In the genomic region with DNA sequence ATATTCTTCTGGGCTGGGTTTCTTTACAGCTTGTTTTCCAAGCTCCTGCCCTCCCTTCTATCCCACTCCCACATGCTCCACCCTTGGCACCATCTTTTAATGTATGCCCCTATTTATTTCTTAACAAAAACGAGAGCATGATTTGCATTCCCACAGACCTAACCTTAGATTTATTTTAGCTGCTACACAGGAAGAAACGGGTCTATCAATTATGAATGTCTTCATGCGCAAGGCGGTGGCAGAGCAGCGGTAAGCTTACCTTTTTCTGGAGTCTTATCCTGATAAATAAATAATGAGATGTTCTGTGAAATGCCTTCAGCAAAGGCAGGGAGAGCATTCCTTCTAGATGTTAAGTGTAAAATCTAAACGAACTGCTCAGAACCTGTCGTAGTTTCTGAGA, we compare ENCODE assay signal across 18 mouse cellular contexts. TPM values are rescaled to one million over a fixed set of nuclear protein-coding genes. Genes with fewer than 3 reads are reported as not detected.
DNase-seq lines count a peak whose midpoint lies in the region; ATAC-seq and TF ChIP-seq lines count a peak whose summit lies in the region.
"Had no signal": no experiment of that assay in that cellular context is flagged by ENCODE, and none has a peak within 500 bp of the region (broad histone marks: within the 10 kb centered on the region; RNA-seq: fewer than 3 reads in every experiment).

No protein-coding gene starts in this region.

- no peaks in the 10 kb centered on the region for H3K27me3 ChIP-seq in forebrain, embryonic 10.5 days (ENCODE audit: poor library complexity, severe bottlenecking)
- H3K27me3 ChIP-seq in forebrain, embryonic 16.5 days (replicated peaks; ENCODE audit: control insufficient read depth, insufficient read depth, low read length), result no peaks in the 10 kb centered on the region
- no peaks in the 10 kb centered on the region for H3K27me3 ChIP-seq in neural tube, embryonic 13.5 days
- H3K27me3 ChIP-seq in midbrain, embryonic 14.5 days (ENCODE audit: control insufficient read depth, insufficient read depth, low read length), result no peaks in the 10 kb centered on the region
- H3K27me3 ChIP-seq in midbrain, postnatal 0 days (ENCODE audit: insufficient read depth, low read length), result no peaks in the 10 kb centered on the region
- H3K27me3 ChIP-seq: heart, embryonic 13.5 days; hindbrain, embryonic 15.5 days had no signal

- no peaks in the 10 kb centered on the region for H3K9me3 ChIP-seq in forebrain, embryonic 10.5 days
- H3K9me3 ChIP-seq in forebrain, embryonic 16.5 days (ENCODE audit: control insufficient read depth, low read length), result no peaks in the 10 kb centered on the region
- H3K9me3 ChIP-seq in neural tube, embryonic 13.5 days, result no peaks in the 10 kb centered on the region
- H3K9me3 ChIP-seq in midbrain, embryonic 14.5 days (ENCODE audit: control insufficient read depth, low read length), result no peaks in the 10 kb centered on the region
- H3K9me3 ChIP-seq in midbrain, postnatal 0 days (ENCODE audit: low read length), result no peaks in the 10 kb centered on the region
- H3K9me3 ChIP-seq: heart, embryonic 10.5 days; heart, embryonic 13.5 days; hindbrain, embryonic 10.5 days; hindbrain, embryonic 15.5 days had no signal

- no peak for TF ChIP-seq CTCF in midbrain, postnatal 0 days (IDR thresholded peaks at IDR 0.05)

- peaks cover 25% of the 10 kb centered on the region for H3K4me1 ChIP-seq in forebrain, embryonic 10.5 days
- H3K4me1 ChIP-seq in forebrain, embryonic 16.5 days (replicated peaks; ENCODE audit: control insufficient read depth, insufficient read depth, low read length), result peaks cover 6% of the 10 kb centered on the region; the same call in 1 of the 2 replicates
- peaks cover 19% of the 10 kb centered on the region for H3K4me1 ChIP-seq in neural tube, embryonic 13.5 days (replicated peaks)
- H3K4me1 ChIP-seq in midbrain, embryonic 14.5 days (ENCODE audit: control insufficient read depth, insufficient read depth, low read length), result peaks cover 13% of the 10 kb centered on the region
- H3K4me1 ChIP-seq in midbrain, postnatal 0 days (ENCODE audit: insufficient read depth, low read length), result no peaks in the 10 kb centered on the region; the same call in 1 of the 2 replicates
- H3K4me1 ChIP-seq: hindbrain, embryonic 15.5 days had no signal

- no peaks in the 10 kb centered on the region for H3K36me3 ChIP-seq in forebrain, embryonic 10.5 days (replicated peaks)
- no peaks in the 10 kb centered on the region for H3K36me3 ChIP-seq in forebrain, embryonic 16.5 days (ENCODE audit: control insufficient read depth, insufficient read depth)
- H3K36me3 ChIP-seq in neural tube, embryonic 13.5 days, result no peaks in the 10 kb centered on the region
- H3K36me3 ChIP-seq in midbrain, embryonic 14.5 days (ENCODE audit: control insufficient read depth, insufficient read depth, low read length), result no peaks in the 10 kb centered on the region
- no peaks in the 10 kb centered on the region for H3K36me3 ChIP-seq in midbrain, postnatal 0 days (ENCODE audit: insufficient read depth, low read length)
- H3K36me3 ChIP-seq: heart, embryonic 10.5 days; heart, embryonic 13.5 days; hindbrain, embryonic 10.5 days; hindbrain, embryonic 15.5 days had no signal

- no peak overlapping the region for H3K4me2 ChIP-seq in forebrain, embryonic 16.5 days (ENCODE audit: low read length)
- no peak overlapping the region for H3K4me2 ChIP-seq in neural tube, embryonic 13.5 days
- peak overlapping the region; percentile 21 for H3K4me2 ChIP-seq in midbrain, embryonic 14.5 days (ENCODE audit: low read length)
- no peak overlapping the region; the same call in 1 of the 2 replicates for H3K4me2 ChIP-seq in midbrain, postnatal 0 days (ENCODE audit: low read depth, low read length, poor library complexity, severe bottlenecking)
- H3K4me2 ChIP-seq: hindbrain, embryonic 15.5 days had no signal

- no peak for ATAC-seq in forebrain, embryonic 16.5 days
- ATAC-seq in neural tube, embryonic 13.5 days (ENCODE audit: low read depth), result no peak
- no peak for ATAC-seq in midbrain, embryonic 14.5 days (ENCODE audit: low FRiP score, low TSS enrichment)
- peak; percentile 54; the same call in 1 of the 2 replicates for ATAC-seq in midbrain, postnatal 0 days (ENCODE audit: low FRiP score)
- ATAC-seq: activated CD4-positive, CD25-positive, alpha-beta regulatory T cell, adult 4 months; forebrain, embryonic 14.5 days had no signal

- no peak for DNase-seq in forebrain, embryonic 10.5 days (ENCODE audit: extremely low spot score, low spot score)
- DNase-seq in neural tube, embryonic 10.5 days (ENCODE audit: extremely low spot score, low spot score), result no peak
- DNase-seq in midbrain, embryonic 14.5 days, result peak; percentile 55
- no peak for DNase-seq in midbrain, postnatal 0 days (ENCODE audit: low spot score)
- no peak for DNase-seq in heart, postnatal 14 days
- DNase-seq in left cerebral cortex, postnatal 25 days (ENCODE audit: low spot score in 2 of 2), result no peak
- DNase-seq: cerebellum, adult 18-20 months; cerebellum, adult 9-10 months had no signal

- no peak overlapping the region for H3K9ac ChIP-seq in forebrain, embryonic 16.5 days (replicated peaks; ENCODE audit: low read depth, low read length)
- no peak overlapping the region for H3K9ac ChIP-seq in neural tube, embryonic 13.5 days
- no peak overlapping the region for H3K9ac ChIP-seq in midbrain, embryonic 14.5 days (replicated peaks; ENCODE audit: low read length)
- no peak overlapping the region; the same call in 1 of the 2 replicates for H3K9ac ChIP-seq in midbrain, postnatal 0 days (replicated peaks; ENCODE audit: low read length, poor library complexity, severe bottlenecking)
- H3K9ac ChIP-seq: heart, embryonic 13.5 days; hindbrain, embryonic 15.5 days had no signal

- intact Hi-C loops in heart, postnatal 14 days (cut with DNase I), result loop anchor here (10.0 kb wide), 1 partner anchor 228 kb away; no protein-coding TSS in a partner anchor
- intact Hi-C loops in left cerebral cortex, postnatal 25 days (cut with DNase I), result no loop called here

- peak overlapping the region; percentile 51; the same call in 1 of the 2 replicates for H3K27ac ChIP-seq in forebrain, embryonic 10.5 days
- H3K27ac ChIP-seq in forebrain, embryonic 16.5 days (ENCODE audit: low read length), result no peak overlapping the region
- peak overlapping the region; percentile 39; the same call in 1 of the 2 replicates for H3K27ac ChIP-seq in neural tube, embryonic 13.5 days (replicated peaks)
- peak overlapping the region; percentile 63 for H3K27ac ChIP-seq in midbrain, embryonic 14.5 days (replicated peaks; ENCODE audit: low read depth, low read length)
- peak overlapping the region; percentile 65 for H3K27ac ChIP-seq in midbrain, postnatal 0 days (ENCODE audit: low read depth, low read length)
- H3K27ac ChIP-seq: heart, adult 2 months; heart, embryonic 10.5 days; heart, embryonic 13.5 days; hindbrain, embryonic 15.5 days had no signal

- H3K4me3 ChIP-seq in forebrain, embryonic 10.5 days, result no peak overlapping the region
- no peak overlapping the region for H3K4me3 ChIP-seq in forebrain, embryonic 16.5 days (replicated peaks; ENCODE audit: low read length)
- no peak overlapping the region for H3K4me3 ChIP-seq in neural tube, embryonic 13.5 days
- H3K4me3 ChIP-seq in midbrain, embryonic 14.5 days (replicated peaks; ENCODE audit: low read depth, low read length), result no peak overlapping the region
- no peak overlapping the region for H3K4me3 ChIP-seq in midbrain, postnatal 0 days (ENCODE audit: low read depth, low read length)
- H3K4me3 ChIP-seq: heart, adult 2 months; heart, embryonic 10.5 days; heart, embryonic 13.5 days; hindbrain, embryonic 10.5 days; hindbrain, embryonic 15.5 days had no signal

- 87% methylated on average over 7 of the region's 7 CpGs for WGBS in forebrain, embryonic 10.5 days
- WGBS in forebrain, embryonic 16.5 days, result 56% methylated on average over 7 of the region's 7 CpGs
- WGBS in neural tube, embryonic 13.5 days, result 56% methylated on average over 7 of the region's 7 CpGs
- 57% methylated on average over 7 of the region's 7 CpGs for WGBS in midbrain, embryonic 14.5 days
- 48% methylated on average over 7 of the region's 7 CpGs for WGBS in midbrain, postnatal 0 days

RNA-seq across cellular contexts. Expression of a gene that starts 24.2 kb away (rescaled TPM):
- polyA plus RNA-seq in forebrain, embryonic 10.5 days (2016; fragmentation: Nextera tagmentation; extraction: Ambion mirVana), result 80.5 and 101 TPM in 2 replicates
- 72.7 and 77.9 TPM in 2 replicates for polyA plus RNA-seq in forebrain, embryonic 16.5 days (2015; fragmentation: Nextera tagmentation; extraction: Ambion mirVana)
- polyA plus RNA-seq in neural tube, embryonic 13.5 days (2015; fragmentation: Nextera tagmentation; extraction: Ambion mirVana), result 114 and 116 TPM in 2 replicates
- 149 and 156 TPM in 2 replicates for polyA plus RNA-seq in midbrain, embryonic 14.5 days (2014; fragmentation: Nextera tagmentation; extraction: Ambion mirVana)
- 158 and 201 TPM in 2 replicates for total RNA-seq in midbrain, postnatal 0 days (2014; rRNA removed)
- polyA plus RNA-seq in midbrain, postnatal 0 days (2015; fragmentation: Nextera tagmentation; extraction: Ambion mirVana), result 95.1 and 116 TPM in 2 replicates
- 1 to 10 TPM; 1.1 to 1.8 TPM for total RNA-seq in heart, postnatal 14 days (2021)
- 10 to 100 TPM; 36.2 to 42.2 TPM for total RNA-seq in left cerebral cortex, postnatal 25 days (2021)
- total RNA-seq: granulocyte monocyte progenitor cell, adult 5-6 weeks had no signal
- polyA plus RNA-seq: activated CD4-positive, CD25-positive, alpha-beta regulatory T cell, adult 4 months had no signal
